Mouse (Mus musculus) brain, embryonic 14.5 days (tissue): ENCODE results near the gene Scin. TPM values are rescaled to one million over a fixed set of nuclear protein-coding genes. Genes with fewer than 3 reads are reported as not detected.
A peak's percentile ranks its signal among the peaks of the same experiment; 100 is the strongest.

Experiments
- DNase-seq: peaks from one replicate; pipeline ENCODE4 v3.0.0-alpha.2; 2011; ENCODE audit warnings: low read depth
- CTCF ChIP-seq: fragments of 200-500 bp; IDR thresholded peaks from 2 replicates; pipeline ENCODE4 v1.5.1; 2012; ENCODE audit warnings: inconsistent platforms, mild to moderate bottlenecking, moderate library complexity, borderline replicate concordance; ENCODE audit not compliant: insufficient read depth, insufficient read length; ENCODE audit errors: extremely low read depth
- POLR2A ChIP-seq: fragments of 200-500 bp; IDR thresholded peaks from 2 replicates; pipeline ENCODE4 v1.6.1; 2012; ENCODE audit warnings: mild to moderate bottlenecking, inconsistent platforms, borderline replicate concordance; ENCODE audit not compliant: poor library complexity, insufficient read depth, insufficient read length, severe bottlenecking; ENCODE audit errors: extremely low read depth
- polyA plus RNA-seq: library from polyadenylated mRNA; depleted of rRNA; stranded (reverse); fragments of >200 nt; gene quantifications from 2 replicates; pipeline ENCODE4 v1.2.3, GENCODE M21; 2012; rRNA removed

Gene Scin
- polyA plus RNA-seq = 0.03 and 0.09 TPM in 2 replicates

DNA sequence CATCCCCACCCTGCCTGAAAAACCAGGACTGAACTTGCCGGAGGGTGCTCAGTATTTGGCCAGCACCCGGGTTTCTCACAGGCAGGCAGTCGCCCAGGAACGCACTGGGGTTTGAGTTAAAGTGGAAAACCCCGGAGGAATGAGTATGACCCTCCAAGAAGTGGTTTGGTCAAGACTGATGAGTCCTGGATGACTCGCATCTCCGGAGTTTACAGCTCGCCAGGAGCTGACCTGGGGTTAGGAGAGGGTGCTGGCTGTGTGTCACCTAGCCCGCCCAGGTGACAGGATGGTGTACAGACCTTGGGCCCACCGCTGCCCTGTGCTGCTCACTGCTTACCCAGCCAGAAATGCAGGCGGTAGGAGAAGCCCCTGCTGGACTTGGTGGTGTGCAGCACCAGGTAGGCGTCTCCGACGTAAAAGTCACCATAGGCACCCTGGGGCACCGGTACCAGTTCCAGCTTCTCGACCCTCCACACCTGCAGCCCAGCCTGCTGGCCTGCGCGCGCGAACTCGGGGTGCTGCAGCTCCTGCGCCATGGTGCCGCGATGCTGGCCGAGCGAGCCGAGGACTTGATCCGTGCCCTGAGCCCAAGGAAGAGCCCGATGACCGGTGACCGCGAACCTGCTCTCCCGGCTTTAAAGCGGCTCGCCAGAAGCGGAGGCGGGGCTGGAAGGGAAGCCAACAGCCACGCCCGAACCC lies at the start of gene Scin:
Scin (minus strand) TSS at position 656 of the 699 bp plus-strand sequence.
- peak; percentile 17 for DNase-seq

DNA sequence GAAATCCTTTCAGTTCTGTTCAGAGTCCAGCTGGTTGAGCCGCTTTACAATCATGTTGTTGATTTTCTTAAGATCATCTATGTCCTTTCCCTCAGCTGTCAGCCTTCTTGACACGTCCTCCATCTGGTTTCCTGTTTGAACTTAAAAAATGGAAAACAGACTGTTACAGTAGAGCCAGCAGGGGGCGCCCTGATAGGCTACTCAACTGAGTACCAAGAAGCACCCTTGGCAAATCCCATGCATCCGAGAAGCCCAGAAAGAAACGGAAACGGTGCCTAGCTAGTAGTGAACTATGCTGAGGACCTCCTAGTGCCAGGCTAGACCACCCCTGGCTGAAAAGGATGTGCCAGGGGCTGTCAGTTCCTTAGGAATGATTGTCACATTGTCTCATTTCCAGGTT lies 43.1 kb upstream of the Scin start:
- TF ChIP-seq POLR2A (no peak), CTCF (peak; percentile 18; the same call in 1 of the 2 replicates)
- DNase-seq = peak; percentile 24

More for the DNA sequence above, at the start of gene Scin:
- TF ChIP-seq CTCF = no peak
- TF ChIP-seq POLR2A = no peak

DNA sequence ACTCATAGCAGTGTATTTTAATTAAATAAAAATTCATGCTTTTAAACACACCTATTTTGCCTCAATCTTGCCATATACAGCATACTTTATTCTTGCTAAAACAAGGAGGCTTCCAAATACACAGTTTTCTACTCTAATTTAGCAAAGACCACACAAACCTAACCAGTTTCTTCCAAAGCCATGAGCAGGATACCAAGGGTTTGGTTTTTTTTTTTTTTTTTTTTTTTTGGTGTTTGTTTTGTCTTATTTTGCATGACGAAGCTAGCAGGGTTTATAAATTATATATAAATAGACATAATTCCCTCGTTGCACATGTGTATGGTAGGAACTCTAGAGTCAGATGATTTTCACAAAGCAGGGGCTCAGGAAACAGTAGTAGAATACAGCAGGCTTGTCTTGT lies 42.1 kb upstream of the Scin start:
- TF ChIP-seq CTCF (no peak), POLR2A (no peak)
- no peak for DNase-seq

DNA sequence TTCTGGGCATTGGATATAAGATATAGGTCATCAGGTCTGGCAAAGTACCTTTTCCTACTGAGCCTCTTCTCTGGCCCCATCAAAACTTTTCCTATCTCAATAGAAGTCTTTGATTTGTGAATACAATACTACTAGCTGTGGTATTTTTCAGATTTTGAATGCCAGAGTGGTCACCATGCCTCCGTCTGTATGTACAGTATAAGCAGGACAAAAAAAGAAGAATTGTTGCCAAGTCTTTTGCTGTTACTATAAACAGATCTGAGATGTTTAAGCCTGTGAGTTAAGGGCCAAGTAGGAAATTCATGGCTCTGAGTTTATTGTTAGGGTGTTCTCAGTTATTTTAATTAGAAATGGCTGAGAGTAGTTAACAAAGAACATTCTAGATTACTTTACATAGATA lies 41.1 kb upstream of the Scin start:
- DNase-seq = peak; percentile 40

DNA sequence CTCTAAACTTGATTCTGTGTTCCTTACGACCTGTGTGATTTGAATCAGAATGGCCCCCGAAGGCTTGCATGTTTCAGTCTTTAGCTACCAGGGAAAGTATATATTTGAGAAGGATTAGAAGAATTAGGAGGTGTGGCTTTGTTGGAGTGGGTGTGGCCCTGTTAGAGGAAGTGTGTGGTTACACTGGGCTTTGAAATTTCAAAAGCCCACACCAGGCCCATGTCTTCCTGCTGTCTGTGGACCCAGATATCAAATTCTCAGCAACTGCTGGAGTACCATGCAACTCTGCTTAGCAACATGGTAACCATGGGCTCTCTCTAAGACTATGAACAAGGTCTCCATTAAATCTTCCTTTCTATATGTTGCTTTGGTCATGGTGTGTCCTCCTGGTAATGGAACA lies 37.6 kb upstream of the Scin start:
- no peak for TF ChIP-seq POLR2A
- TF ChIP-seq CTCF = no peak
- no peak for DNase-seq

DNA sequence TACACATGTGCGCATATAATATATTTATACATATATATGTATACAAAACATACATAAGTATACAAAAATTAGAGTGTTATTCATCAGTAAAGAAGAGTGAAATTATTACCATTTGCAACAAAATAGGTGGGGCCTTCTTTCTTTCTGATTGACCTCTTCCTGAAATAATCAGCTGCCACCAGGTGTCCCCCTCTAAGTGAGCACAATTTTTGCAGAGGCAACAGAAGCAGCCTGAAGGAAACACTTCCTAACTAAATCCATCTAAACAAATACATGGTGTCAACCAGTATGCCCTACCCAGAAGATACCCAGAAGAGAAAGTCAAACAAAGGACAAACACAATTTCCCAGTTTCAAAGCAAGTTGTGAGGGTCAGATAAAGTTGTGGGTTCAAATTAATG lies 35.6 kb upstream of the Scin start:
- TF ChIP-seq CTCF = no peak
- TF ChIP-seq POLR2A = no peak
- DNase-seq = no peak

DNA sequence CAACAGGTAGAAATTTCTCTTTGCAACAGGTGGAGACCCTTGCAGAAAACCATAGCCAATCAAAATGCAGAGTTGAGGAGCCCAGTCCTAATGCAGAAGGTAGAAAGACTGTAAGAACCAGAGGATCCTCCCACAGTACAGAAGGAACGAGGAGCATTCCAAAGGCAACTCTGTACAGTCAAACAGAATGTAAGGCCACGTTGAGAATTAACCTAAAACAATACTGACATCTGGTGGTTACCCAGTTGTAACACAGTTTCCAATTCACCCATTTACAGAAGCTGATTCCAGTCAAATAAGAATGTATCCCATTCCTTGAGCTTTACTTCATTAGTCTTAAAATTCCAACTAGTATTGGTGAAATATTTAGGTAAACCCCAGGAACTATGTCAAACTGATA lies 30.6 kb upstream of the Scin start:
- TF ChIP-seq CTCF = peak; percentile 37; the same call in 1 of the 2 replicates
- no peak for TF ChIP-seq POLR2A
- peak; percentile 75 for DNase-seq

DNA sequence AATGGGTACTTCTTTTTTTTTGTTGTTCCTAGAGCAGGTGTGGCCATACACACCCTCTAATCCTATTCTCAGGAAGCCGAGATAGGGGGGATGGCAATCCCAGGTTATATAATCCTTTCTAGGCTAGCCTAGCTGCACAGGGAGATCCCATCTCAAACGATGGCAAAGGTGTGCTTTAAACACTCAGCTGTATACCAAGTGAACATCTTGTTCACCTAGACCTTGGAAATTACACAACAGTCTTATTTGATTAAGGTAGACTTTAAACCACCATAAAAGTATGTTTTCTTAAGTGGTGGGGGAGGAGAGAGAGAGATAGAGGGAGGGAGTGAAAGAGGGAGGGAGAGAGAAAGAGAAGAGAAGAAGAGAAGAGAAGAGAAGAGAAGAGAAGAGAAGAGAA lies 26.7 kb upstream of the Scin start:
- DNase-seq = no peak
- TF ChIP-seq CTCF = no peak
- TF ChIP-seq POLR2A = no peak

DNA sequence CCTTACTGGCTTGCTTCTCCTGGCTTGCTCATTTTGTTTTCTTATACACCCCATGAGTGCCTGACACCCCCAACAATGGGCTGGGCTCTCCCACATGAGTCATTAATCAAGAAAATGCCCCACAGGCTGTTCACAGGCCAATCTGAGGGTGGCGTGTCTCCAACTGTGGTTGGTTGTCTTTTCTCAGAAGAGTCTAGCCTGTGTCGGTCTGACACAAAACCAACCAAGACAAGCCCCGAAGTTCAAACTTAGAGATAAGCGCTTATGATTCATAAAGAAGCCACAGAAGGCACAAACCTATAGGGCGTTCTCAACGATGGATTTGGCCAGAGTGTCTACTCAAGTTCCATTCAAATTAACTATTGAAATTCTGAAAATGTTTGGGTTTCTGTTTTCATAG lies 20.2 kb upstream of the Scin start:
- no peak for DNase-seq
- no peak for TF ChIP-seq POLR2A
- no peak for TF ChIP-seq CTCF

DNA sequence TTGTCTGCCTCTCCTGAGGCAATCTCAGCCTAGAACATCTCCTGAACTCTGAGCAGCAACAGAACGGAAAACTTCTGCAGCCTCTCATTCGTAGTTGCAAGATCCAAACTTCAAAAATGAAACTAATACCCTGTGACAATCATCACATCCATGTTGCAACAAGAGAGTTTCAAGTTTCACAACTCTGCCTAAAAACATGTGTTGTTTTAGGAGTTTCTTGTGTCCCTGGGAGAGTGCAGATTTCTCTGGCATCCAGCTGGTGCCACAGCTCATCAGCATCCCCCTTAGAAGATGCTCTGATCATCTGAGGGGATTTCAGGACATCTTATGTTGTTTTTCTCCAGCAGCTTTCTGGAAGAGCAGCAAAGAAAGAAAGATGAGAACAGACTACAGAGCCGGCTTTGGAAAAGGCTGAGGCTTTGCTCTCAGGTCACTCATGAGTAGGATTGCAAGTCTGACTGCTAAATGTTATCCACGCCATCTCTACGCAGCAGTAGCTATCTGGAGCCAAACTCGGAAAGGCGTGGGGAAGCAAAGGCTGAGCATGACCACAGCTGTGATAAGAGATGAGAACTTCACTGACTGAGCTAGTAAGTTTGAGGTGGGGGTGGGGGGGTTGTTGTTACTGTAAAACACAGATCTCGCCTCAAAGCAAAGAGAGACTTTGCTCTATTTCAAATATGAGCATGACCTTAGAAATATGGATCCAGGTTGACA lies 18.5 kb upstream of the Scin start:
- no peak for DNase-seq
- TF ChIP-seq CTCF (no peak), POLR2A (no peak)

DNA sequence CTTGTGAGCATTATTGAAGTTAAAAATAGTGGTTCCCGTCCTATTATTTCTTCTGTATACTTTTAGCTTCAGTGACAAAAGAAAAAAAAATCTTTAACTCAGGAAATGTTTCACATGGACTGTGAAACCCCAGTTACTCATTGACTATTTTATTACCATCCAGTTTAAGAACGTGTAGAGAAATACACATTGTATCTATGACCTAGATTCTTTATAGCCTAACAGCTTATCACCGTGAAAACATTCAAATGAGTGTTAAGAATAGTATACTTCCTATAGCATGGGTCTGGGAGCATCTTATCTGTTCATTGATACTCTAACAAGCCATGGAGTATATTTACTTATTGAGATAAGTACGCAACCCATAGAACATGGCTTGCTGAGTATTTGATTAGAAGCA lies 13.3 kb upstream of the Scin start:
- DNase-seq = no peak
- TF ChIP-seq POLR2A (no peak), CTCF (no peak)

DNA sequence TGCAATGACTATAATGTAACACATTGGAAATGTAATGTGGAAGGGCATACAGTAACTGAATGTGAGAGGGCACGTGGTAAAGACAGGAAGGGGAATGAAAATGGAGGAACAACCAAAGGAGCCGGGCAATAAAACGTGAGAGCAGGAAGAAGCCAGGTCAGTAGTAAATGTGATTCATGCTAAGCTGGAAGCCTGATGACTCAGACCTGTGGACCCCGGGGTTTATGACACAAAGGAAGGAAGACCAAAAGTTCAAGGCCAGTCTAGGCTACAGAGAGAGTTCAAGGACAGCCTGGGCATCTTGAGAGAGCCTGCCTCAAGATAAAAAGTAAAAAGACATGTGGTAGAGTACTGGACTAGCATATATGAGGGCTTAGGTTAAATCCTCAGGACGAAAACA lies 12.5 kb upstream of the Scin start:
- DNase-seq = no peak
- TF ChIP-seq CTCF (no peak), POLR2A (no peak)
